ENCODE assay signal across 22 mouse cellular contexts in the genomic region with DNA sequence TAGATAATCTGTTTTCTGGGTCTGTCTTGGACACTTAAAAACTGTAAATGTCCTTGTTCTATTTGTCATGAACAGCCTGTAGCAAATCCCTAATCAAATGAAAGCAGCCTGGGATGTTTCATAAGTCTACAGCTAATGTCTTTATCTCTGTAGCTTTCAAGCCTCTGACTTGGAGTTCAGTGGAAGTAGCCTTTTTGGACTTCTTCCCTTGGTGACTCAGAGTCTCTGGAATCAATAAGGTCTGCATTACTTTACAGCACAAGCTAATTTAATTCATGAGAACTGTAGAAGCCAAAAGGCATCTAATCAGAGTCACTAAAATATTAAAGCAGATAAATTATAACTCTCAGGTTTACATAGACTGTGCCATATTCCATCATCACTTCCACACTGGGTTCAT.
"Had no signal": no experiment of that assay in that cellular context is flagged by ENCODE, and none has a peak within 500 bp of the region (broad histone marks: within the 10 kb centered on the region; RNA-seq: fewer than 3 reads in every experiment).

No protein-coding gene starts in this region.

- H3K9me3 ChIP-seq: kidney, embryonic 15.5 days; liver, embryonic 12.5 days; liver, embryonic 15.5 days; lung, embryonic 15.5 days; megakaryocyte, embryonic 14.5 days; midbrain, embryonic 10.5 days; midbrain, embryonic 13.5 days; neural tube, embryonic 13.5 days; stomach, embryonic 15.5 days had no signal

- H3K4me1 ChIP-seq: kidney, embryonic 15.5 days; liver, embryonic 12.5 days; liver, embryonic 15.5 days; lung, embryonic 15.5 days; midbrain, embryonic 10.5 days; midbrain, embryonic 13.5 days; neural tube, embryonic 13.5 days; stomach, embryonic 15.5 days had no signal

- ATAC-seq: liver, embryonic 12.5 days; midbrain, embryonic 13.5 days; midbrain, embryonic 16.5 days had no signal

- H3K27me3 ChIP-seq: kidney, embryonic 15.5 days; liver, embryonic 12.5 days; liver, embryonic 15.5 days; lung, embryonic 15.5 days; megakaryocyte, embryonic 14.5 days; midbrain, embryonic 13.5 days; neural tube, embryonic 13.5 days; stomach, embryonic 15.5 days had no signal

- DNase-seq: kidney, postnatal 10 days; kidney, postnatal 36 days; layer of hippocampus, postnatal 36 days; lung, adult 18-20 months; lung, postnatal 10 days; lung, postnatal 36 days; retina, postnatal 1 day; right cerebral cortex, postnatal 25 days; spleen, adult 18-20 months; thymus, postnatal 36 days had no signal

- H3K4me3 ChIP-seq: kidney, embryonic 15.5 days; left cerebral cortex, adult 2 months; liver, embryonic 12.5 days; liver, embryonic 15.5 days; lung, embryonic 15.5 days; megakaryocyte, embryonic 14.5 days; midbrain, embryonic 10.5 days; midbrain, embryonic 13.5 days; myocyte; neural tube, embryonic 13.5 days; stomach, embryonic 15.5 days had no signal

- H3K36me3 ChIP-seq: stomach, embryonic 15.5 days had no signal

- H3K4me2 ChIP-seq: kidney, embryonic 15.5 days; liver, embryonic 12.5 days; liver, embryonic 15.5 days; lung, embryonic 15.5 days; midbrain, embryonic 13.5 days; neural tube, embryonic 13.5 days; stomach, embryonic 15.5 days had no signal

- H3K27ac ChIP-seq: kidney, embryonic 15.5 days; left cerebral cortex, adult 2 months; liver, embryonic 12.5 days; liver, embryonic 15.5 days; lung, embryonic 15.5 days; midbrain, embryonic 10.5 days; midbrain, embryonic 13.5 days; neural tube, embryonic 13.5 days; stomach, embryonic 15.5 days had no signal

- H3K9ac ChIP-seq: kidney, embryonic 15.5 days; liver, embryonic 12.5 days; liver, embryonic 15.5 days; lung, embryonic 15.5 days; midbrain, embryonic 13.5 days; neural tube, embryonic 13.5 days; stomach, embryonic 15.5 days had no signal
